Mouse (Mus musculus) MEL-GATA-1-ER (cell line): ENCODE measurements around the gene Gm13285.
"Not testable (repeated sequence)": the region's sequence is repeated elsewhere in the genome, so short reads cannot be mapped to it uniquely, and the experiment has no call there.

Source experiments
- DNase-seq: peaks from one replicate; pipeline ENCODE4 v3.0.0-alpha.2; 2012; ENCODE audit warnings: low read depth; ENCODE audit errors: extremely low read depth

Gm13285 gene

GRCm38 (mm10) chr4:88799365-88799764 lies at the start of gene Gm13285:
Gene Gm13285 (plus strand): TSS chr4:88799665.
- DNase-seq: not testable (repeated sequence)

- DNase-seq: no peak
Measured at GRCm38 (mm10) chr4:88749926-88750325, 49.5 kb upstream of the Gm13285 start.

DNA sequence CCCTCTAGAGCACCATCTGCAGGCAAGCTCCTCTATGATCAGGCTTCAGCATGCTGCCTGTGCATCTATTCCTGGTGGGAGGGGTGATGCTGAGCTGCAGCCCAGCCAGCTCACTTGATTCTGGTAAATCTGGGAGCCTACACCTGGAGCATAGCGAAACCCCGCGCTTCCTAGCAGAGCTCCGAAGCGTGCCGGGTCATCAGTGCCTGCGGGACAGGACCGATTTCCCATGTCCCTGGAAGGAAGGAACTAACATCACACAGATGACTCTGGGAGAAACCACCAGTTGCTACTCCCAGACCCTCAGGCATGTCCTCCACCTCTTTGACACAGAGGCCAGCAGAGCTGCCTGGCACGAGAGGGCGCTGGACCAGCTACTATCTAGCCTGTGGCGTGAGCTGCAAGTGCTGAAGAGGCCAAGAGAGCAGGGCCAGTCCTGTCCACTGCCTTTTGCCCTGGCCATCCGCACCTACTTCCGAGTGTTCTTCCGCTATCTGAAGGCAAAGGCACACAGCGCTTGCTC lies 44.6 kb upstream of the Gm13285 start, which contains the start of gene Gm13271:
Gene Gm13271 (plus strand): TSS at position 51 of the 523 bp plus-strand sequence.
- not testable (repeated sequence) for DNase-seq

DNA sequence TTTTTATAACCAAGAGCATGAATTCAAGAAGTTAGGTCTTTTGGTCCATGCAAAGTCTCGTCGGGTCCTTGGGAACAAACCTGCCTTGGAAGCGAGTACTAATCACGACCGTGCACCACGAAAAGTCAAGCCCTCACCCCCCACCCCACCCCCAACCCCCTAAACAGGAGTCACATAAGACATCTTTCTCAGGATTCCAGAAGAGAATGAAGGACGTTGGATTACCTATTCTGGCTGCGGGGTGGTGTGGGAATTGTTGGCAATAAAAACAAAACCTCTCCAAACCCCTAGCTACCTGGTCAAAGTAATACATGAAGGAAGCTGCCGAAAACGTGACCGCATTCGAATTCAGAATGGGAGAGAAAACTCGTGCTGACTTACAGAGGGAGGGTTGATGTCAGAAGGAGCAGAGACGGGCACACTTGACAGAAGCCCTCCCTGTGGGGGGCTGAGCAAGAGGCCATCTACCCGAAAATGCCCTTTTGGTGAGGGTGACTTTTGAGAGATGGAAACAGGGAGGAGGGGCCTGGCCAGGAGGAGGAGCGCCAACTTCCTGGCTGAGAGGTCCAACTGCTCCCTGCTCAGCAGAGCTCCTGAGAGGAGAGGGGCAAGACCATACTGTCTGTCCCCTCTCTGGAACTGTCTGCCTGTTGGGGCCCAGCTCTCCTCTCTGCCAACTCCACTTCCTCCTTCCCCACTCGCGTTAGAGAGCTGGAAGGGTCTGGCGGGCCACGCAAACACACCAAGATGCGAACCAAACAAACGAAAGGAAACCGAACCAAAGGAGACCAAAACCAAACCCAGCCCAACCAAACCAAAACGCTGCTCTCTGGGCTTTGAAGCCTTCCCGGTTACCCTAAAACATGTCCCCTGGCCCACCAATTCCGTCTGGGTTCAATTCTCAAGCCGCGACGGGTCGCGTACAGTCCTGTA lies 42.6 kb upstream of the Gm13285 start:
- DNase-seq: peak; percentile 43

- not testable (repeated sequence) for DNase-seq
Measured at GRCm38 (mm10) chr4:88757628-88758031, 41.8 kb upstream of the Gm13285 start.

- not testable (repeated sequence) for DNase-seq
Measured at GRCm38 (mm10) chr4:88758751-88759150, 40.7 kb upstream of the Gm13285 start.

DNA sequence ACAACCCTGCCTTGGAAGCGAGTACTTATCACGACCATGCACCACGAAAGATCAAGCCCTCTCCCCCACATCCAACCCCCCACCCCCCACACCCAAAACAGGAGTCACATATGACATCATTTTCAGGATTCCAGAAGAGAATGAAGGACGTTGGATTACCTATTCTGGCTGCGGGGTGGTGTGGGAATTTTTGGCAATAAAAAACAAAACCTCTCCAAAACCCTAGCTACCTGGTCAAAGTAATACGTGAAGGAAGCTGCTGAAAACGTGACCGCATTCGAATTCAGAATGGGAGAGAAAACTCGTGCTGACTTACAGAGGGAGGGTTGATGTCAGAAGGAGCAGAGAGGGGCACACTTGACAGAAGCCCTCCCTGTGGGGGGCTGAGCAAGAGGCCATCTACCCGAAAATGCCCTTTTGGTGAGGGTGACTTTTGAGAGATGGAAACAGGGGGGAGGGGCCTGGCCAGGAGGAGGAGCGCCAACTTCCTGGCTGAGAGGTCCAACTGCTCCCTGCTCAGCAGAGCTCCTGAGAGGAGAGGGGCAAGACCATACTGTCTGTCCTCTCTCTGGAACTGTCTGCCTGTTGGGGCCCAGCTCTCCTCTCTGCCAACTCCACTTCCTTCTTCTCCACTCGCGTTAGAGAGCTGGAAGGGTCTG lies 39.7 kb upstream of the Gm13285 start, which contains the start of gene Gm13283:
Gene Gm13283 (plus strand): TSS at position 510 of the 659 bp plus-strand sequence.
- DNase-seq: peak; percentile 81

- not testable (repeated sequence) for DNase-seq
Measured at GRCm38 (mm10) chr4:88760431-88760830, 39.0 kb upstream of the Gm13285 start.

DNA sequence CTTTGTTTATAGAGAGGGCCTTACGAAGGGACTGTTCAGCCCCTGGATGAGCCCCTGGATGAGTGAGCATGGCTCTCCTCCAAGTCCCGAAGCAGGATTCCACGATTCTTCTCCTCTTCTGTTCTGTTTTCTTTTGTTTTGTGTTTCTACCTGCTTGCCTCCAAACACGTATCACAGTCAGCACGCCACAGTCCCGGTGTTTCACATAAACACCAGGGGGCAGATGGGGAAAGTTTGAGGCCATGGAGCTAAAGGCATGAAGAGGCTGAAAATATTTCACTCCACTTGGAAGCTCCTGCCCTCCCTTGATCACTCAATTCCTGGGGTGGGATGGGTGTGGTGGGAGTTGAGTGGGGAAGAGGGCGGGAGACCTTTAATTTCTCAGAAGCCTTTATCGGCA lies 37.7 kb upstream of the Gm13285 start:
- not testable (repeated sequence) for DNase-seq

GRCm38 (mm10) chr4:88762341-88762740 lies 37.1 kb upstream of the Gm13285 start:
- DNase-seq: not testable (repeated sequence)

DNA sequence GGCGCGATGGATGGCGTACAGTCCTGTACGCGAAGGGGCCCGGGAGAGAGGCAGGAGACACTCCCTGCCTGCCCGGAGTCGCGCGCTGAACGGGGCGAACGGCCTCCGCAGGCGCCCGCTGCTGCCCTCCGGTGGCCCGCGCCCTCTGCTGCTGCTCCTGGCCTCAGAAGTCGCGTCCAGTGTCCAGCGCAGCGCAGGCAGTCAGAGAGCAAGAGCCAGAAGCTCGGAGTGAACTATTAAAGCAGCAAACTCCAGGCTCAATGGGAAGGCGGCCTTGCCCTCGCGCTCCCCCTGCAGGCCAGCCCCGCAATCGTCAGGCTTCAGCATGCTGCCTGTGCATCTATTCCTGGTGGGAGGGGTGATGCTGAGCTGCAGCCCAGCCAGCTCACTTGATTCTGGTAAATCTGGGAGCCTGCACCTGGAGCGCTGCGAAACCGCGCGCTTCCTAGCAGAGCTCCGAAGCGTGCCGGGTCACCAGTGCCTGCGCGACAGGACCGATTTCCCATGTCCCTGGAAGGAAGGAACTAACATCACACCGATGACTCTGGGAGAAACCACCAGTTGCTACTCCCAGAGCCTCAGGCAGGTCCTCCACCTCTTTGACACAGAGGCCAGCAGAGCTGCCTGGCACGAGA lies 36.0 kb upstream of the Gm13285 start:
- DNase-seq: not testable (repeated sequence)

GRCm38 (mm10) chr4:88773534-88773933 lies 25.9 kb upstream of the Gm13285 start, which contains the start of gene Gm13290:
Gene Gm13290 (plus strand): TSS chr4:88773834.
- DNase-seq: not testable (repeated sequence)

- not testable (repeated sequence) for DNase-seq
Measured at GRCm38 (mm10) chr4:88776622-88777021, 22.8 kb upstream of the Gm13285 start, which contains the start of gene Gm13289. Gene Gm13289 (plus strand): TSS chr4:88776922.

- not testable (repeated sequence) for DNase-seq
Measured at GRCm38 (mm10) chr4:88779550-88779949, 19.9 kb upstream of the Gm13285 start, which contains the start of gene Gm13272. Gene Gm13272 (plus strand): TSS chr4:88779850.

DNA sequence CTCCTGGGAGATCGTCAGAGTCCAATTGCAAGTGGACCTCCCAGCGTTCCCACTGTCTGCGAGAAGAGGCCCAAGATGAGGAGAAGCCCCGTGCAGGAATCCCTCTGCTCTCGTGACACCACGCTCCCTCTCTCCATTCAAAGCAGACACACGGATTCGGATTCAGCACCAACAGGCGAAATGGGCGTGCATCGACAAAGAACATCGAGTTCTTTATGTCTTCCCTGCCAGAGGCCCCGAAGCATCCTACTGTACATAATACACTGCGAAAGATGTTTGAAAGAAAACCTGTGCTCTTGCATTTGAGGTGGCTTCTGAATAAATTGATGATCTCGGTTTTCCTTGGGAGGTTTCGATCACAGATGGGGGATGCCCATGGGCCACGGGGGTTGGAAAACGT lies 19.1 kb upstream of the Gm13285 start:
- not testable (repeated sequence) for DNase-seq

GRCm38 (mm10) chr4:88781831-88782230 lies 17.6 kb upstream of the Gm13285 start, which contains the start of gene Ifnz:
Gene Ifnz (plus strand): TSS chr4:88782131.
- DNase-seq: not testable (repeated sequence)

GRCm38 (mm10) chr4:88782335-88782734 lies 17.1 kb upstream of the Gm13285 start:
- not testable (repeated sequence) for DNase-seq

DNA sequence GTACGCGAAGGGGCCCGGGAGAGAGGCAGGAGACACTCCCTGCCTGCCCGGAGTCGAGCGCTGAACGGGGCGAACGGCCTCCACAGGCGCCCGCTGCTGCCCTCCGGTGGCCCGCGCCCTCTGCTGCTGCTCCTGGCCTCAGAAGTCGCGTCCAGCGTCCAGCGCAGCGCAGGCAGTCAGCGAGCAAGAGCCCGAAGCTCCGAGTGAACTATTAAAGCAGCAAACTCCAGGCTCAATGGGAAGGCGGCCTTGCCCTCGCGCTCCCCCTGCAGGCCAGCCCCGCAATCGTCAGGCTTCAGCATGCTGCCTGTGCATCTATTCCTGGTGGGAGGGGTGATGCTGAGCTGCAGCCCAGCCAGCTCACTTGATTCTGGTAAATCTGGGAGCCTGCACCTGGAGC lies 14.1 kb upstream of the Gm13285 start, which contains the start of gene Gm13276:
Gene Gm13276 (plus strand): TSS at position 301 of the 400 bp plus-strand sequence.
- DNase-seq: not testable (repeated sequence)

- DNase-seq: not testable (repeated sequence)
Measured at GRCm38 (mm10) chr4:88788402-88788801, 11.1 kb upstream of the Gm13285 start, which contains the start of gene Gm13277. Gene Gm13277 (plus strand): TSS chr4:88788632.

DNA sequence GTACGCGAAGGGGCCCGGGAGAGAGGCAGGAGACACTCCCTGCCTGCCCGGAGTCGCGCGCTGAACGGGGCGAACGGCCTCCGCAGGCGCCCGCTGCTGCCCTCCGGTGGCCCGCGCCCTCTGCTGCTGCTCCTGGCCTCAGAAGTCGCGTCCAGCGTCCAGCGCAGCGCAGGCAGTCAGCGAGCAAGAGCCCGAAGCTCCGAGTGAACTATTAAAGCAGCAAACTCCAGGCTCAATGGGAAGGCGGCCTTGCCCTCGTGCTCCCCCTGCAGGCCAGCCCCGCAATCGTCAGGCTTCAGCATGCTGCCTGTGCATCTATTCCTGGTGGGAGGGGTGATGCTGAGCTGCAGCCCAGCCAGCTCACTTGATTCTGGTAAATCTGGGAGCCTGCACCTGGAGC lies 8.2 kb upstream of the Gm13285 start, which contains the start of gene Gm13278:
Gene Gm13278 (plus strand): TSS at position 301 of the 400 bp plus-strand sequence.
- not testable (repeated sequence) for DNase-seq
